Mouse (Mus musculus) hindbrain, embryonic 14.5 days (tissue): ENCODE results near the gene Mcl1. TPM values are rescaled to one million over a fixed set of nuclear protein-coding genes. Genes with fewer than 3 reads are reported as not detected.
"Not testable (repeated sequence)": the region's sequence is repeated elsewhere in the genome, so short reads cannot be mapped to it uniquely, and the experiment has no call there.

Experiments used
- ATAC-seq: fragments of 200-750 bp; cut with Nextera tagmentation; 2 replicates; pipeline ENCODE4 v1.8.0; 2017; ENCODE audit warnings: moderate number of reproducible peaks, mild to moderate bottlenecking, moderate TSS enrichment, moderate library complexity; ENCODE audit not compliant: low FRiP score
- DNase-seq: peaks from one replicate; pipeline ENCODE4 v3.0.0-alpha.2; 2015; ENCODE audit warnings: low spot score
- H3K27ac ChIP-seq: fragments of 300-500 bp; sonication (generic); 2 replicates; pipeline ENCODE4 v1.5.1; 2014; ENCODE audit warnings: mild to moderate bottlenecking, moderate library complexity
- H3K27me3 ChIP-seq: fragments of 300-500 bp; sonication (generic); 2 replicates; pipeline ENCODE4 v1.6.1; 2014; ENCODE audit warnings: mild to moderate bottlenecking, low read length, mixed read lengths; ENCODE audit not compliant: control insufficient read depth, insufficient read depth
- H3K36me3 ChIP-seq: fragments of 300-500 bp; sonication (generic); replicated peaks from 2 replicates; pipeline ENCODE4 v1.6.1; 2014; ENCODE audit not compliant: control insufficient read depth, insufficient read depth
- H3K4me1 ChIP-seq: fragments of 300-500 bp; sonication (generic); replicated peaks from 2 replicates; pipeline ENCODE4 v1.6.1; 2014; ENCODE audit warnings: antibody characterized with exemption, low read length, mixed read lengths; ENCODE audit not compliant: control insufficient read depth, insufficient read depth
- H3K4me2 ChIP-seq: fragments of 300-500 bp; sonication (generic); replicated peaks from 2 replicates; pipeline ENCODE4 v1.6.1; 2014; ENCODE audit warnings: mild to moderate bottlenecking, moderate library complexity
- H3K4me3 ChIP-seq: fragments of 300-500 bp; sonication (generic); replicated peaks from 2 replicates; pipeline ENCODE4 v1.5.1; 2014; ENCODE audit warnings: mild to moderate bottlenecking, low read length
- H3K9ac ChIP-seq: fragments of 300-500 bp; sonication (generic); 2 replicates; pipeline ENCODE4 v1.6.1; 2014
- H3K9me3 ChIP-seq: fragments of 300-500 bp; sonication (generic); 2 replicates; pipeline ENCODE4 v1.6.1; 2016; ENCODE audit warnings: low read length; ENCODE audit not compliant: control insufficient read depth
- WGBS: fragments of 180-500 bp; shearing (Covaris S2); extraction: QIAGEN DNeasy Blood & Tissue Kit; methylation state at CpG from one replicate; pipeline ENCODE4 v1.1.7; 2014; 5-methylcytosine and 5-hydroxymethylcytosine counted together
- polyA plus RNA-seq: library from polyadenylated mRNA; unstranded; fragments of >200 nt; fragmentation: Nextera tagmentation; extraction: Ambion mirVana; gene quantifications from 2 replicates; pipeline ENCODE4 v1.2.1, GENCODE M21; 2014

The Mcl1 gene
- polyA plus RNA-seq, 1 experiment from 2014 or later: 60.3 TPM

DNA sequence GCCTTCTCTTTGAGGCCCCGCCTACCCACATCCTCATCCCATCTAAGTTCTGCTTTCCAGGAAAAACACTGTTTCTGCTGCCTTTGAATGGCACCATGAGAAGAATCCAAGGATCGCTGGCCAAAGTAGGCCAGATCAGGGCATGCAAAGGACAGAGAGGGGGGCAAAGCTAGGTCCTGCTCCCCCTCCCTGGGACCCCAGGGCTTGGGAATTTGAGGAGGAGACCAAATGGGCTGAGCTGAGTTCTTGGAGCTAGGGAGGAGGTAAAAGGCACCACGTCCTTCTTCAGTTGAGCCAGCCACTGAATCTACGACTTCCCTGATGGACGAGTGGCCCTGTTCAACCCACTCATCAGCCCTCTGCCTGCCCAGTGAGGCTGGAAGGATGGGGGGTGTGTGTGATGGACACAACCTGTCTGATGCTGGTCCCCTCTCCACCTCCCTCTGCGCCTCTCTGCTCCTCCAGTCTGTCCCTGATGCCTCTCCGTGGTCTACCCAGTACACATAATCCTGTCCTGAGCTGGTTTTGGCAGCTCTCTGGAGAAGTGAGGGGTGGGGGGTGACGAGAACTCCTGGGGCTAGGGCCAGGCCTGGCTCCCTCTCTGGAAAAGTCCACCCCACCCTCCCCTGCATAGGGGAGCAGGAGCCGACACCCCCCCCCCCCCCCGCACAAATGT is 28.0 kb downstream of the Mcl1 start:
- DNase-seq (no peak), ATAC-seq (0 out of 2 replicates have a peak, but pooled peaks have one; percentile 7)
- Histone ChIP-seq H3K4me1 (peaks cover 13% of the 10 kb centered on the region), H3K9me3 (no peaks in the 10 kb centered on the region), H3K27me3 (no peaks in the 10 kb centered on the region), H3K4me3 (no peak overlapping the region), H3K27ac (no peak overlapping the region), H3K4me2 (no peak overlapping the region), H3K36me3 (no peaks in the 10 kb centered on the region), H3K9ac (no peak overlapping the region)
- WGBS: 54% methylated on average over 8 of the region's 10 CpGs

- Histone ChIP-seq H3K4me1 (peaks cover 13% of the 10 kb centered on the region), H3K4me3 (peak overlapping the region; percentile 35), H3K27ac (no peak overlapping the region), H3K9me3 (no peaks in the 10 kb centered on the region), H3K36me3 (no peaks in the 10 kb centered on the region), H3K9ac (peak overlapping the region; percentile 42; the same call in 1 of the 2 replicates), H3K4me2 (peak overlapping the region; percentile 77), H3K27me3 (no peaks in the 10 kb centered on the region)
- WGBS: 13% methylated on average over 4 of the region's 4 CpGs
- DNase-seq: no peak
- ATAC-seq: no peak
Observed at GRCm38 (mm10) chr3:95687168-95687523, 28.6 kb downstream of the Mcl1 start.

GRCm38 (mm10) chr3:95687524-95688421 is 29.2 kb downstream of the Mcl1 start, which contains the start of gene Adamtsl4:
Adamtsl4 (minus strand) TSS chr3:95687917.
- ATAC-seq (peak; percentile 62; the same call in 1 of the 2 replicates), DNase-seq (peak; percentile 37)
- Histone ChIP-seq H3K27me3 (no peaks in the 10 kb centered on the region), H3K9me3 (no peaks in the 10 kb centered on the region), H3K9ac (peak within 1 kb of the TSS; percentile 42), H3K27ac (no peak within 1 kb of the TSS), H3K4me2 (peak within 1 kb of the TSS; percentile 77), H3K4me1 (peaks cover 13% of the 10 kb centered on the region), H3K36me3 (no peaks in the 10 kb centered on the region), H3K4me3 (peak within 1 kb of the TSS; percentile 35)
- 4% methylated on average over 50 of the region's 50 CpGs for WGBS

DNA sequence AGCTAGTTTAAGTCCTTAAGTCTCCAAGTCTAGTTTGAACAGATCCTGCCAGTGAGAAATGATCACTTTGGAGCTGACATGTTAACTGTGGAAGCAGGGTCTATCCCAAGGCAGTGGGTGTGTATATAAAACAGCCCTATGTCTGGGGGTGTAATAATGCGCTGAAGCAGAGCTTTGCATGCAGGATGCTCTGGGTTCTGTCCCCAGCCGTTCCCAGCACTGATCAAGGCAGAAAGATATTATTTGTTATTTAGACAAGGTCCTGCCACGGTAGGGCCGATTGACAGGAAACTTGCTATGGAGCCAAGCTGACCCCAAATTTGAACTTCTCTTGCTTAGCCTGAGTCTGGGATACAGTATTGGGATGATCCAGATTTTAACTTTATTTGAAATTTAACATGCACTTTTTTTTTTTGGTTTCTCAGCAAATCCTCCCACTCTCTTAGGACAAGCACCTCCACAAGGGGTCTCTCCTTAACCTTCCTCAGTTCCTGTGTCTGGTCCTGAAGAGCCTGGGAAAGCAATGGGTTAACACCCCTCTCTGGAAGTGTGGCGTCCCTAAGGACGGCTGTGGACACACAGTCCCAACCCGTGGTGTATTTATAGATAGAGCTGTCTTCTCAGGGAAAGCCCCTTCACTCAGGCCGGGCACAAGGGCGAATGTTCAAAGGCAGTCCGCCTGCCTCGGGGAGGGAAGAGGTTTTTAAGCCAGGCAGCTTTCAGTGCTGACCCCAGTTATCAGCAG is 30.8 kb downstream of the Mcl1 start:
- no peaks in the 10 kb centered on the region for H3K36me3 ChIP-seq
- DNase-seq (no peak), ATAC-seq (no peak)
- H3K4me3 ChIP-seq: no peak overlapping the region; the same call in 1 of the 2 replicates
- peaks cover 13% of the 10 kb centered on the region for H3K4me1 ChIP-seq
- H3K27me3 ChIP-seq: no peaks in the 10 kb centered on the region
- no peak overlapping the region for H3K27ac ChIP-seq
- H3K9ac ChIP-seq: no peak overlapping the region
- H3K9me3 ChIP-seq: no peaks in the 10 kb centered on the region
- 33% methylated on average over 11 of the region's 11 CpGs for WGBS
- H3K4me2 ChIP-seq: no peak overlapping the region

DNA sequence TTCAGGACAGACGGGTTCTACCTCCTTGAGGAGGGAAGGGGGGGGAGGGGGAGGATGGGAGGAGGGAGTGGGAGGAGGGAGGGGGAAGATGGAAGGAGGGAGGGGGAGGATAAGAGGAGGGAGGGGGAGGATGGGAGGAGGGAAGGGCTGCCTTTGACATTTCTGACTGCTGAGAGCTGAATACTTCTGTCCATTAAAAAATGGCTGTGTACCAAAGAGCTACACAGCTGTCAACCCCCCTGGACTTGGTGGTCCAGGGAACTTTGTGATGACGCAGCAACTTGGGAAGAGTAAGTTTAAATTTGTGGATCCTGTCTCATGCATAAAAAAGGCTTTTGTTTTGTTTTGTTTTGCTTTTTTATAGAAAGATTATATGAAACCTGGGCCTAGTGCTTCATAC is 31.4 kb downstream of the Mcl1 start:
- no peaks in the 10 kb centered on the region for H3K27me3 ChIP-seq
- no peak for DNase-seq
- H3K9ac ChIP-seq: no peak overlapping the region
- no peak overlapping the region for H3K27ac ChIP-seq
- H3K4me2 ChIP-seq: no peak overlapping the region
- 46% methylated on average over 2 of the region's 2 CpGs for WGBS
- no peak overlapping the region for H3K4me3 ChIP-seq
- no peaks in the 10 kb centered on the region for H3K9me3 ChIP-seq
- peaks cover 13% of the 10 kb centered on the region for H3K4me1 ChIP-seq
- no peak for ATAC-seq
- H3K36me3 ChIP-seq: no peaks in the 10 kb centered on the region

- H3K27me3 ChIP-seq, H3K36me3 ChIP-seq, H3K4me2 ChIP-seq, H3K9me3 ChIP-seq, H3K9ac ChIP-seq, H3K4me3 ChIP-seq, H3K27ac ChIP-seq, ATAC-seq, DNase-seq: not testable (repeated sequence)
- WGBS: 98% methylated on average over 2 of the region's 2 CpGs
- peaks cover 15% of the 10 kb centered on the region for H3K4me1 ChIP-seq
Observed at GRCm38 (mm10) chr3:95690552-95690951, 32.0 kb downstream of the Mcl1 start.

GRCm38 (mm10) chr3:95692677-95693076 is 34.1 kb downstream of the Mcl1 start:
- no peak overlapping the region for H3K27ac ChIP-seq
- H3K9me3 ChIP-seq: no peaks in the 10 kb centered on the region
- H3K9ac ChIP-seq: no peak overlapping the region
- H3K4me2 ChIP-seq: no peak overlapping the region
- WGBS: 83% methylated on average over 6 of the region's 6 CpGs
- peaks cover 10% of the 10 kb centered on the region for H3K4me1 ChIP-seq
- DNase-seq (no peak), ATAC-seq (no peak)
- H3K36me3 ChIP-seq: no peaks in the 10 kb centered on the region
- H3K4me3 ChIP-seq: no peak overlapping the region
- H3K27me3 ChIP-seq: no peaks in the 10 kb centered on the region

DNA sequence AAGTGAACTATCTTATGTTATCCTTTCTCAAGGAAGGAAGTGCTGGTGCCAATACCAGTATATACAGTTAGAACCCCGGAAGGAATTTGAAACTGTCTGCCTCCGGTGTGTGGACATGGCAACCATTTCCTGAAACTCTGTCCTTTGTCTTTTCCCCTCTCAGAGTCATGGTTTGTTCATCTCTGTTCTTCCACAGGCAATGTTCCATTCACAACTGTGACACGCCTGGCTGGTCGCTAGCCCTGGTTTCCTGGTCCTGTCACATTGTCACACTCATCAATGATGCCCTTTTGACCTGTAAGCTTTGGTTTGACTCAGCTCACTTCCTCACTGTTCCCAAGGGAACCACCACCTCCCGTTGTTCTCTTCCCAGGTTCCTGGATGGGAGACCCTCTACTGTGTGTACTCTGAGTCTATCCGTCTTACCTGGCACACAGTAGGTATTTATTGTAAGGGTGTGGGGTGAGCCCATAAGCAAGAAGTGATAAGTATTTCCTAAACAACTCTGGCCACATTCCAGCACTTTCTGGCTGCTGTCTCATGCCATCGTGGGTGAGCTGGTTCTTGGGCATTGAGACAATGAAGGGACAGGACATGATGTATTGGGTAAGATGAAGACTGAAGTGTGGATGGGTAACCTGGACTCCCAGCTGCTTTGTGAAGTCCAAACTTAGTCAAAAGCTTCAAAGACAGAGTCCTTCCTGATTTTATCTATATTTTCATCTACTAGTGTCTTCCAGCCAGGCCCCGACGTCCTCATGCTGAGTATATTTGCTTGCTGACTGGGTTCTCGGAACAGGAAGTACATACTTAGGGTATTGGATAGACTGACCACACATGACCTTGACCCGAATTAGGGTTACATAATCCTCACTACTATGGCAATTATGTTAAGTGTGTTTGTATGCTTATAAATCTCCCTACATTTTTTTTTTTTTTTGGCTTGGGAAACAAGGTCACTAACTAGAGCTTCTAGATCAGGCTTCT is 35.5 kb downstream of the Mcl1 start:
- Histone ChIP-seq H3K36me3 (no peaks in the 10 kb centered on the region), H3K27me3 (no peaks in the 10 kb centered on the region), H3K9me3 (no peaks in the 10 kb centered on the region), H3K4me2 (no peak overlapping the region), H3K4me1 (peaks cover 6% of the 10 kb centered on the region; the same call in 1 of the 2 replicates), H3K27ac (no peak overlapping the region), H3K9ac (no peak overlapping the region), H3K4me3 (no peak overlapping the region)
- ATAC-seq (no peak), DNase-seq (no peak)
- 57% methylated on average over 11 of the region's 11 CpGs for WGBS
